7 mouse cellular contexts compared by ENCODE assay signal in the genomic region with DNA sequence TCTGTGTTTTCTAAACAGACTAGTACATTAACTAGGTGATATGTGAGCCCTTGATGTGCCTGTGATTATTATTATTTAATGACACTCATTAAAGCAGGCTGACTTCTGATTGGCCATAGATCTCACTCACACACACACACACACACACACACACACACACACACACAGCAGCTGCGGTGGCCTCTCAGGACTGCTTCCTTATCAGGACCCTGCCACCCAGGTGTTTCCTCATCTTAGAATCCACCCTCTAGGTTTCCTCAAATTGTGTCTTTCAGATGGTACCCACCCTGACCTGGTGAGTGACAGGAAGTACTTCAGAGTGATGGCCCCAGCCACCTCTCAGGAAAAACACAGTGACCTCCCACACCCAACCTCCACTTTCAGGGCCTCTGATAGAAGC. TPM values are rescaled to one million over a fixed set of nuclear protein-coding genes. Genes with fewer than 3 reads are reported as not detected.
A peak's percentile ranks its signal among the peaks of the same experiment; 100 is the strongest.
DNase-seq lines count a peak whose midpoint lies in the region; ATAC-seq and TF ChIP-seq lines count a peak whose summit lies in the region.

No protein-coding gene starts in this region.

- H3K4me1 ChIP-seq in hindbrain, embryonic 14.5 days (replicated peaks; ENCODE audit: control insufficient read depth, insufficient read depth, low read length) = peaks cover 46% of the 10 kb centered on the region
- peaks cover 47% of the 10 kb centered on the region for H3K4me1 ChIP-seq in liver, postnatal 0 days (ENCODE audit: insufficient read depth)

- H3K27ac ChIP-seq in hindbrain, embryonic 14.5 days = peak overlapping the region; percentile 74
- H3K27ac ChIP-seq in liver, postnatal 0 days (ENCODE audit: low read depth) = peak overlapping the region; percentile 56

- TF ChIP-seq CTCF in liver, postnatal 0 days (IDR thresholded peaks at IDR 0.05; ENCODE audit: low read depth) = no peak

- 0 out of 2 replicates have a peak, but pooled peaks have one; percentile 8 for TF ChIP-seq EP300 in liver, postnatal 0 days (IDR thresholded peaks at IDR 0.05; ENCODE audit: low read depth)

- peak; percentile 23 for ATAC-seq in activated CD4-positive, CD25-positive, alpha-beta regulatory T cell, adult 4 months
- no peak for ATAC-seq in hindbrain, embryonic 14.5 days (ENCODE audit: low FRiP score)
- peak; percentile 57 for ATAC-seq in liver, postnatal 0 days
- no peak for ATAC-seq in cerebellum, adult (ENCODE audit: insufficient number of reproducible peaks, low FRiP score, low TSS enrichment)

- 38% methylated on average over 1 of the region's 1 CpGs for WGBS in hindbrain, embryonic 14.5 days
- WGBS in liver, postnatal 0 days (ENCODE audit: insufficient replicate concordance) = 23% methylated on average over 1 of the region's 1 CpGs

- no peaks in the 10 kb centered on the region for H3K36me3 ChIP-seq in hindbrain, embryonic 14.5 days (replicated peaks; ENCODE audit: control insufficient read depth, insufficient read depth)
- H3K36me3 ChIP-seq in liver, postnatal 0 days (replicated peaks; ENCODE audit: insufficient read depth, low read length) = no peaks in the 10 kb centered on the region

- H3K4me3 ChIP-seq in hindbrain, embryonic 14.5 days (replicated peaks; ENCODE audit: low read length) = no peak overlapping the region
- no peak overlapping the region for H3K4me3 ChIP-seq in liver, postnatal 0 days (ENCODE audit: low read depth, low read length)

- DNase-seq in CD4-positive, CD25-positive, alpha-beta regulatory T cell, adult 2 months (ENCODE audit: low read depth, low spot score) = peak; percentile 31
- DNase-seq in hindbrain, embryonic 14.5 days (ENCODE audit: low spot score) = no peak
- peak; percentile 38 for DNase-seq in liver, postnatal 0 days
- DNase-seq in thymus, postnatal 14 days = peak; percentile 47
- no peak for DNase-seq in layer of hippocampus, postnatal 36 days

- no peak overlapping the region for H3K9ac ChIP-seq in hindbrain, embryonic 14.5 days
- no peak overlapping the region for H3K9ac ChIP-seq in liver, postnatal 0 days (replicated peaks)

- no peaks in the 10 kb centered on the region for H3K9me3 ChIP-seq in hindbrain, embryonic 14.5 days (ENCODE audit: control insufficient read depth, low read length)
- no peaks in the 10 kb centered on the region for H3K9me3 ChIP-seq in liver, postnatal 0 days (ENCODE audit: low read length)

- H3K4me2 ChIP-seq in hindbrain, embryonic 14.5 days (replicated peaks) = no peak overlapping the region
- no peak overlapping the region for H3K4me2 ChIP-seq in liver, postnatal 0 days (ENCODE audit: low read depth, low read length)

- H3K27me3 ChIP-seq in hindbrain, embryonic 14.5 days (ENCODE audit: control insufficient read depth, insufficient read depth, low read length) = no peaks in the 10 kb centered on the region
- no peaks in the 10 kb centered on the region for H3K27me3 ChIP-seq in liver, postnatal 0 days (ENCODE audit: insufficient read depth, low read length)

RNA-seq across cellular contexts. Expression of gene Zfp36l1, which starts 52.0 kb away (rescaled TPM):
- 100 to 1,000 TPM; 109 to 180 TPM for polyA plus RNA-seq in activated CD4-positive, CD25-positive, alpha-beta regulatory T cell, adult 4 months (2017; shearing (Covaris generic))
- 47.7 and 48.8 TPM in 2 replicates for polyA plus RNA-seq in hindbrain, embryonic 14.5 days (2014; fragmentation: Nextera tagmentation; extraction: Ambion mirVana)
- polyA plus RNA-seq in liver, postnatal 0 days (2015; fragmentation: Nextera tagmentation; extraction: Ambion mirVana) = 42.0 and 45.7 TPM in 2 replicates
- total RNA-seq in layer of hippocampus, postnatal 36 days (2021) = 10 to 100 TPM; 32.1 to 39.1 TPM

Comparison
In these comparisons a context has a peak if more than half of its experiments do, and no peak if none do; other contexts are left out.
1. DNase-seq: peak in CD4-positive, CD25-positive, alpha-beta regulatory T cell, adult 2 months (single experiment), liver, postnatal 0 days (single experiment) and thymus, postnatal 14 days (single experiment); none in hindbrain, embryonic 14.5 days (single experiment) and layer of hippocampus, postnatal 36 days (0 of 2).
2. ATAC-seq: peak in activated CD4-positive, CD25-positive, alpha-beta regulatory T cell, adult 4 months (single experiment) and liver, postnatal 0 days (single experiment); none in hindbrain, embryonic 14.5 days (single experiment) and cerebellum, adult (single experiment).